Mouse (Mus musculus): ENCODE results near the gene Hist1h1a.
"Not testable (repeated sequence)": the region's sequence is repeated elsewhere in the genome, so short reads cannot be mapped to it uniquely, and the experiment has no call there.

The Hist1h1a gene

GRCm38 (mm10) chr13:23759916-23760239 is 3.6 kb upstream of the Hist1h1a start:
- no peak for DNase-seq (ENCODE audit: extremely low spot score)

- DNase-seq (ENCODE audit: extremely low spot score), result peak; percentile 72
These were observed 3.1 kb upstream of the Hist1h1a start for GRCm38 (mm10) chr13:23760240-23760971.

DNA sequence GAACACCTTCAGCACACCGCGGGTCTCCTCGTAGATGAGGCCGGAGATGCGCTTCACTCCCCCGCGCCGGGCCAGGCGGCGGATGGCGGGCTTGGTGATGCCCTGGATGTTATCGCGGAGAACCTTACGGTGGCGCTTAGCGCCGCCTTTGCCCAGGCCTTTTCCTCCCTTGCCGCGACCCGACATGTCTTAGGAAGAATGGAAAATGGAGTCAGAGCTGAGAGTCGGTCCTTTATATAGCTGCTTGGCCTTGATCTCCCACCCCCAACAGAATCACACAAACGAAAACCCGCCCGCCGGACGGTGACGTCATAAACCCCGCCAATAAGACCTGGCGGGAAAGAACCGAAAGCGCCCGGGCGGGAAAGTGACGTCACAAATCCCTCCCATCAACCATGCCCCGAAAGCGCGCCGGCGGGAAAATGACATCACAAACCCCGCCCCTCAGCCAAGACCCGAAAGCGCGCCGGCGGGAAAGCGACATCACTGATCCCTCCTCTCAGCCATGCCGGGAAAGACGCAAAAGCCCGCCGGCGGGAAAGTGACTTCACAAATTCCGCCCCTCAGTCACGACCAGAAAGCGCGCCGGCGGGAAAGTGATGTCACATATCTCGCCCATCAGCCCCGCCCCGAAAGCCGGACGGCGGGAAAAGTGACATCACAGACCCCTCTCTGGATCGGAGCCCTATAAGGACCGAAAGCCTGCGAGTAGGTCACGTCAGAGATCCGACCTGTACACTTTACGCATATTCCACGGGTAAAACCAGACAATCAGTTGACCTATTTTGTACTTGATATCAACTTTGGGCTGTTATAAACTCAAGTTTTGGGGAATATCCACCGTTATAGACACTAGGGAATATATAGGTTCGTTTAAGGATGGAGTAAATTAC is 2.2 kb upstream of the Hist1h1a start, which contains the start of gene Hist1h4a:
Gene Hist1h4a, minus strand, starts transcription at position 259 of the 893 bp plus-strand sequence.
- DNase-seq (ENCODE audit: extremely low spot score), result peak; percentile 100

GRCm38 (mm10) chr13:23761871-23762821 is 1.3 kb upstream of the Hist1h1a start, which contains the start of gene Hist1h3a:
Gene Hist1h3a (minus strand): TSS chr13:23762386.
- peak; percentile 90 for DNase-seq (ENCODE audit: extremely low spot score)

- no peak for DNase-seq (ENCODE audit: extremely low spot score)
These were observed 252 bp upstream of the Hist1h1a start for GRCm38 (mm10) chr13:23763242-23763585.

DNA sequence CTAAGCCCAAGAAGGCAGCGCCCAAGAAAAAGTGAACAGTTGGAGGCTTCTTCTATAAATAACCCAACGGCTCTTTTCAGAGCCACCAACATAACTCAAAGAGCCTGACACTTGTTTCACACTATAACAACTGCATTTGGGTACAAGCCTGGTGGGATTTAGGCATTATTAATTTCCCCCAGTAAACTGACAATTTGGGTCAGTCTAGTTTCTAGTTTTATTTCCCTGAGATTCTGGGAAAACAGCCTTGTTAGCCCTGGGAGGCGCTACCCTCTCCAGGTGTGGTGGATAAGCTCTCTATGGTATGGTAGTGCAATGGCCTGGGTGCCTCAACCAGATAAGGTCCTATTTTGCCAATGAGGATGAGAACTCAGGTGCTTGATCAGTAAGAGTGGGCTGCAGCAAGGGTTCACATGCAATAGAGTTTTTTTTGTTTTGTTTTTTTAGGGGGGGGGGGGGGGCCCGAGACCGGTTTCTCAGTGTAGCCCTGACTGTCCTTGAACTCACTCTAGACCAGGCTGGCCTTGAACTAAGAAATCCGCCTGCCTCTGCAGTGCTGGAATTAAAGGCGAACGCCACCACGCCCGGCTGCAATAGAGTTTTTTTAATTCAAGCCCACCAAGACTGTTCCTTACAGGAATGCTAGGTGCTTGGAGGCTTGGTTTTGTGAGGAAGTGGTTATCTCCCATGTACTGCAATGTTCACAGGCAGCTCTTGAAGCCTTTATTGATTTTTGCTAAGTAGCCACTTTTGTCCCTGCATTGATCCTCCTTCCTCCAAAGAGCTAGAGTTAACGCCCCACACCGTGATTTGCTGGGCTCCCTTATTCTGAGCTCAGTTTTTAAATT is 1.1 kb downstream of the Hist1h1a start:
- DNase-seq (ENCODE audit: extremely low spot score), result peak; percentile 70

GRCm38 (mm10) chr13:23765172-23765513 is 1.7 kb downstream of the Hist1h1a start:
- no peak for DNase-seq (ENCODE audit: extremely low spot score)

DNA sequence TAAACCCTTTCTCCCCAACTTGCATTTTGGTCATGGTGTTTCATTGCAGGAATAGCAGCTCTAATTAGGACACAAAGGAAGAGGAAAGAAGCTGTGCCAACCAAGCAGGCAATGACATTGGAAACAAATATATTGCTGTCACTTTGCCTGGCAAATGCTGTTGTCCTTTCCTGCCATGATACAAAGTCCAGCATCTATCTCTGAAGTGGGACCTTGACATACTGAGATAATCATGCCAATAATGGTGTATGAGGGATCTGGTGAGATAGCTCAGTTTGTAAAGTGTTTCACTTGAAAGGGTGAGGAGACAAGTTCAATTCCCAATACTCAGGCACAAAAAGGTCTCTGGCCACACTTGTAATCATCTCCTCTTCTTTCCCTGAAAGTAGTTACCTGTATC is 3.3 kb downstream of the Hist1h1a start:
- DNase-seq (ENCODE audit: extremely low spot score), result no peak

DNA sequence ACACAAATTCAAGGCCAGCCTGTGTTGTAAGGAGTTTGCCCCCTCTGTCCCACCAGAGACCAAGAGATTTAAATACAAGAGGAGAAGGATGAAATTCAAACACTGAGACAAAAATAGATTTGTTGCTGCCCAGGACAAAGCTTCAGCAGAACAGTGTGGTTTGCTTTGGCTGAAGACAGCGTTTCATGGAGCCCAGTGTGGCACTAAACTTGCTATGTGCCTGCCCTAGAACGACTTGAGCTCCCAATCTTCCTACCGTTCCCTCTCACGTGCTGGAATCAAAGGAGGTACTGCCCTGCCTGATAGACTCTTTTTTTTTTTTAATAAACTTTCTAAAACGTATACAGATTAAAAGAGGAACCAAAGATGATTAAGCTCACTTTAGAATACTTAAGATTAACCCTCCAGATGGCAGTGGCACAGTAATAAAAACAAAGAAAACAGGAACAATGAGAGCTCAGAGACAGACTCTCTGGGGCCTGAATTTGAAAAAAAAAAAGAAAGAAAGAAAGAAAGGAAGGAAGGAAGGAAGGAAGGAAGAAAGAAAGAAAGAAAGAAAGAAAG is 5.5 kb downstream of the Hist1h1a start:
- DNase-seq (ENCODE audit: extremely low spot score), result no peak

- not testable (repeated sequence) for DNase-seq (ENCODE audit: extremely low spot score)
These were observed 6.1 kb downstream of the Hist1h1a start, which contains the start of gene Trim38 for GRCm38 (mm10) chr13:23769613-23770012. Gene Trim38 (plus strand): TSS chr13:23769913.

- DNase-seq (ENCODE audit: extremely low spot score), result peak; percentile 64
These were observed 9.3 kb downstream of the Hist1h1a start for GRCm38 (mm10) chr13:23772561-23773313.

GRCm38 (mm10) chr13:23778339-23778738 is 14.9 kb downstream of the Hist1h1a start:
- no peak for DNase-seq (ENCODE audit: extremely low spot score)

GRCm38 (mm10) chr13:23779025-23779424 is 15.6 kb downstream of the Hist1h1a start:
- no peak for DNase-seq (ENCODE audit: extremely low spot score)

GRCm38 (mm10) chr13:23792520-23792919 is 29.1 kb downstream of the Hist1h1a start:
- DNase-seq (ENCODE audit: extremely low spot score), result peak; percentile 51

DNA sequence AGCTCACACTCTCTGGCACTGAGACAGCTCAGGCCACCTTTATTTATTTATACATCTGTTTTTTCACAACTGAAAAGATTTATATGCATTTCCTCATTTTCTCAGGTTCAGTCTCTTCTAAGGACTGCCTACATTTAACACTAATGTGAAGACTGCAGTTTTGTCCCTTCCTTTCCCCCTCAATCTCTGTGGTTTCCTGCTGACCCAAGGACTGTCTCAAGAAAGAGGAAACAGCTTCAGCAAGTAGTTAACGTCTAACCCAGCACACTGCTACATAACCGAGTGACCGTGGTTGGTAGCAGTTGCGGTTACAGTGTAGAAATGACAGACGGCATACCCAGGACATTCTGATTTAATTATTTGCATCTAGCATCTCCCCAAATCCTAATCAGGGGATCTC is 35.9 kb downstream of the Hist1h1a start:
- DNase-seq (ENCODE audit: extremely low spot score), result no peak

DNA sequence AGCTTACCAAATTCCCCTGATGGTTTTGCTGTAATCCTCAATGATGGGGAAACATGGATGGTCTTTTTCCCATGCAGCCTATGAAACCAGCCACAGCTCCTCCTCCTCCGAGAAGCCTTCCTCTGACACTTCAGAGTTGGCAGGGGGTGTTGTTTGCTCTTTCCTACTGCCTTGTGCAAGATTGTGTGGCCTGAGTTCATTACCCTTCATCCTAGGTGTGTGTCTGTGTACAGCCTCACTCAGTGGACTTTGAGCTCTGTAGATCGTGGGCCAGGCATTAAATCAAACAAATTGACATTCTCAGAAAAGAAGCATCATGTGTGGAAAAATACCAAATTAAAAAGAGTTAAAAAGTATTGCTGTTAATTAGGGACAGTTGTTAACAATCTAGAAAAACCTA is 41.1 kb downstream of the Hist1h1a start:
- DNase-seq (ENCODE audit: extremely low spot score), result no peak

- no peak for DNase-seq (ENCODE audit: extremely low spot score)
These were observed 43.1 kb downstream of the Hist1h1a start, which contains the start of gene Slc17a2 for GRCm38 (mm10) chr13:23806422-23807052. Gene Slc17a2 (plus strand): TSS chr13:23806993.
